Mouse (Mus musculus) olfactory bulb, adult 2 months (tissue): Measurements from ENCODE around the gene Usp47.

Source experiments
- CTCF ChIP-seq: fragments of 200-500 bp; IDR thresholded peaks from 2 replicates; pipeline ENCODE4 v1.5.1; 2012; ENCODE audit warnings: low read depth, mild to moderate bottlenecking, low read length, moderate library complexity; ENCODE audit not compliant: insufficient read depth
- POLR2A ChIP-seq: fragments of 200-500 bp; IDR thresholded peaks from 2 replicates; pipeline ENCODE4 v1.6.1; 2012; ENCODE audit warnings: mild to moderate bottlenecking, low read depth, low read length, moderate library complexity; ENCODE audit not compliant: insufficient read depth

DNA sequence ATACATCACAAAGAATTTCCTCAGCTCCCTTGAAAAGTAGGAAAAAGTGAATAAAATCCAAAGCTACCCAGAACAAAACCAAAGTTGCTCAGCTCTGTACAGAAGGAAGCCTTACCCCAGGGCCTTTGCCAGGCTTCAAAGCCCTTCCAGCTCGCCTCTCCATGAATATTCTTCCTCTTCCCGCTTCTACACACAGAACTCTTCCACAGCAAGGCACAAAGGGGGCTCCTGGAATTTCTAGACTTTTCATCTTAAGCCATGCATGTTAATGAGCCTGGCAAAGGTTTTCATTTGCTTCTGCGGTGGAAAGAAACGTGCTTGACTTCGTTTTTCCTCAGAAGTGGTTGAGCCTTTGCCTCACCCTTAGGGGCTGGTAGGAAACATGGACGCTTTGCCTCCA is 108.7 kb downstream of the Usp47 start:
- TF ChIP-seq CTCF (no peak), POLR2A (no peak)
